Mouse (Mus musculus) urinary bladder, postnatal 25 days (tissue): Measurements from ENCODE around the gene Ifnl2.

ENCODE experiments used
- DNase-seq: peaks from one replicate; pipeline ENCODE4 v3.0.0; 2022; ENCODE audit warnings: low spot score

Ifnl2 gene

DNA sequence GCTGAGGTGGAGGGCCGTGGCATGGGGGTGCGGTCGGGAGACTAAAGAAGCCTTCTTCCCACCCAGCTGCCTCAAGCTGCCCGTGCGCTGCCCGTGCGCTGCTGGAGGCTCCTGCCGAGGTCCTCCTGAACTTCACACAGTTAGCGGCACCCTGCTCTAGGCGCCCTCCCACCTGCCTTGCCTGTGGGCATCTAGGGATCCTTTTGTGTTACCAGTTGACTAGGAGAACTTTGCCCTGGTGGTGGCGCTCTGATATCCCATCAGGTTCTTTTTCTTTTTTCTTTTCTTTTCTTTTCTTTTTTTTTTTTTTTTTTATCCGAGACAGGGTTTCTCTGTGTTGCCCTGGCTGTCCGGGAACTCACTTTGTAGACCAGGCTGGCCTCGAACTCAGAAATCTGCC is 19.4 kb downstream of the Ifnl2 start:
- DNase-seq: no peak

- peak; percentile 60 for DNase-seq
Observed at GRCm38 (mm10) chr7:28490410-28490809, 19.8 kb downstream of the Ifnl2 start.

- DNase-seq: peak; percentile 19
Observed at GRCm38 (mm10) chr7:28488030-28488491, 22.2 kb downstream of the Ifnl2 start.

DNA sequence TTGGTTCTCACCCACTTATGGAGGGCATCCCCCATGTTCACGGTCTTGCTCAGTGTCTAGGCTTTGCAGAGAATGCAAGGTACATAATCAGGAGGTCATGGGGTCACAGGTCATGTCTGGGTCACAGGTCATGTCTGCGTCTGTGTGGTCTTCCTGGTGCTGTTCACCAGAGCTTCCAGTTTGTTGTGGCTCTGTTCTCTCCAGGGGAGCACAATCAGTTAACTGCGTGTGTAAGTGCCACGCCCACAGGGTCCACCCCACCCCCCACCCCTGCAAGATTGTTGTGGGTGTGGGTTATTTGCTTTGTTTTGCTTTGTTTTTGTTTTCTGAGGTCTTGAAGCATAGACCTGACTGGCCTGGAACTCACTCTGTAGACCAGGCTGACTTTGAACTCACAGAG is 26.1 kb downstream of the Ifnl2 start:
- no peak for DNase-seq

- no peak for DNase-seq
Observed at GRCm38 (mm10) chr7:28482854-28483253, 27.4 kb downstream of the Ifnl2 start.

DNA sequence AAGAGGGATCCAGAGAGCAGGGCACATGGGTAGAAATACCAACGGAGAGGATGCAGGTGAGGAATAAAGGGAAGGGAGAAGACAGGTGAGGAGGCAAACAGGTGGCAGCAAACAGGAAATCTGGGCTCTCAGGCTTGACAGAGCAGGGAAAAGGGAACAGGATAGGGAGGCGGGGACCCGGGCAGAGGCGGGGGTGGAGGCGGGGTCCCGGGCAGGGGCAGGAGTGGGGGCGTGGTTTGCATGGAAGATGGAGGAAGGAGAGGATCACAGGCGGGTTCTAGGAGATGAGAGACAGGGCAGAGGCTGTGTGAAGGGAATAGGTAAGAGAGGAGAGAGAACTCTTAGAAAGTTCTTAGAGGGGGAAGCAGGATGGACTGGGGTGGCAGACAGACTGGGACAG is 31.4 kb downstream of the Ifnl2 start:
- no peak for DNase-seq

- DNase-seq: no peak
Observed at GRCm38 (mm10) chr7:28477363-28477762, 32.9 kb downstream of the Ifnl2 start.

DNA sequence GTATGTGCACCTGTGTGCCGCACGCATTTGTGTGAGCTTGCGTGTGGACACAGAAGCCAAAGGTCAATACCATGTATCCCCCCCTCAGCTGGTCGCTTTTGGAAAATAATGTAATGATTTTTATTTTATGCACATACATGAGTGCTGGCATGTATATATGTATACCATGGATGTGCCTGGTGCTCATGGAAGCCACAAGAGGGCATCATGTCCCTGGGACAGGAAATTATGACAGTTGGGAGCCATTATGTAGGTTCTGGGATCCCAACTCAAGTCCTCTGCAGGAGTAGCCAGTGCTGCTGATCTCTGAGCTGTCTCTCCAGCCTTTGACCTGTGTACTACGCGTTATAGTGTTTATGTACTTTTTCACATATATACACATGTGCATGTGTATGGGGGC is 34.1 kb downstream of the Ifnl2 start:
- DNase-seq: no peak

GRCm38 (mm10) chr7:28467213-28467751 is 43.0 kb downstream of the Ifnl2 start:
- peak; percentile 53 for DNase-seq

GRCm38 (mm10) chr7:28466721-28467212 is 43.5 kb downstream of the Ifnl2 start:
- no peak for DNase-seq

- peak; percentile 48 for DNase-seq
Observed at GRCm38 (mm10) chr7:28464416-28465212, 45.6 kb downstream of the Ifnl2 start.

GRCm38 (mm10) chr7:28462769-28463168 is 47.5 kb downstream of the Ifnl2 start:
- DNase-seq: no peak

DNA sequence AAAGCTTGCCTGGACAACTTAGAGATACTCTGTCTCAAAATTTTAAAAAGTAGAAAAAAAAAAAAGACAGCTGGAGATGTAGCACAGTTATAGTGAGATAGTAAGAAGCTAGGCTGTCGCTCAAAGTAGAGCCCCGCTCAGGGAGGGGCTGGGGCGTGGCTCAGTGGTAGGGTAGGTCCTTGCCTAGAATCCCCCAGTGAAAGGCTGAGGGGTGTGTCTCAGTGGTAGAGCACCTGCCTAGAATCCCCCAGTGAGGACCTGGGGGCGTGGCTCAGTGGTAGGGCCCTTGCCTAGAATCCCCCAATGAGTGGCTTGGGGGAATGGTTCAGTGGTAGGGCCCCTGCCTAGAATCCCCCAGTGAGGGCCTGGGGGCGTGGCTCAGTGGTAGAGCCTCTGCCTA is 49.9 kb downstream of the Ifnl2 start:
- no peak for DNase-seq
